Mouse (Mus musculus) liver, postnatal 0 days (tissue): ENCODE measurements around the gene 4933428G20Rik.

Experiments
- CTCF ChIP-seq: sonication (generic); IDR thresholded peaks from 2 replicates; pipeline ENCODE4 v1.5.1; 2016; ENCODE audit warnings: antibody characterized with exemption, low read depth
- EP300 ChIP-seq: IDR thresholded peaks from 2 replicates; pipeline ENCODE4 v1.6.1; 2016; ENCODE audit warnings: antibody characterized with exemption, low read depth, mild to moderate bottlenecking

- TF ChIP-seq CTCF (no peak), EP300 (0 out of 2 replicates have a peak, but pooled peaks have one; percentile 9)
Observed at GRCm38 (mm10) chr11:97441658-97442125, 58.4 kb downstream of the 4933428G20Rik start.
